Mouse (Mus musculus) 416B (cell line): ENCODE results near the gene Egln2.

Source experiments
- DNase-seq: peaks from one replicate; pipeline ENCODE4 v3.0.0; 2011; ENCODE audit warnings: low read depth

Egln2 gene

GRCm38 (mm10) chr7:27166614-27167474 lies at the start of gene Egln2:
TSS of gene Egln2 (minus strand) at chr7:27166802.
- peak; percentile 98 for DNase-seq

GRCm38 (mm10) chr7:27212626-27213025 lies 46.0 kb upstream of the Egln2 start:
- DNase-seq, result no peak

GRCm38 (mm10) chr7:27203730-27204449 lies 37.3 kb upstream of the Egln2 start:
- no peak for DNase-seq

GRCm38 (mm10) chr7:27198779-27199178 lies 32.2 kb upstream of the Egln2 start:
- DNase-seq, result no peak

- DNase-seq, result no peak
Observed at GRCm38 (mm10) chr7:27198355-27198754, 31.8 kb upstream of the Egln2 start.

- no peak for DNase-seq
Observed at GRCm38 (mm10) chr7:27197634-27198033, 31.0 kb upstream of the Egln2 start.

- DNase-seq, result no peak
Observed at GRCm38 (mm10) chr7:27197136-27197535, 30.5 kb upstream of the Egln2 start.

GRCm38 (mm10) chr7:27195681-27196611 lies 29.3 kb upstream of the Egln2 start, which contains the start of the genes BC024978 and Snrpa:
TSS of gene BC024978 (plus strand) at chr7:27195781.
TSS of gene Snrpa (minus strand) at chr7:27196271.
- DNase-seq, result peak; percentile 100

- peak; percentile 29 for DNase-seq
Observed at GRCm38 (mm10) chr7:27193731-27194130, 27.1 kb upstream of the Egln2 start.

- DNase-seq, result no peak
Observed at GRCm38 (mm10) chr7:27192434-27192833, 25.8 kb upstream of the Egln2 start.

- DNase-seq, result peak; percentile 32
Observed at GRCm38 (mm10) chr7:27189271-27189931, 22.8 kb upstream of the Egln2 start.

GRCm38 (mm10) chr7:27185986-27186385 lies 19.4 kb upstream of the Egln2 start:
- no peak for DNase-seq

- peak; percentile 76 for DNase-seq
Observed at GRCm38 (mm10) chr7:27184964-27185363, 18.4 kb upstream of the Egln2 start.

GRCm38 (mm10) chr7:27182498-27182897 lies 15.9 kb upstream of the Egln2 start:
- DNase-seq, result no peak

GRCm38 (mm10) chr7:27180837-27181695 lies 14.5 kb upstream of the Egln2 start, which contains the start of the genes Gm21983 and Mia:
TSS of gene Gm21983 (minus strand) at chr7:27181086.
TSS of gene Mia (minus strand) at chr7:27181157.
- no peak for DNase-seq

- DNase-seq, result no peak
Observed at GRCm38 (mm10) chr7:27180036-27180435, 13.4 kb upstream of the Egln2 start.

GRCm38 (mm10) chr7:27179217-27179918 lies 12.8 kb upstream of the Egln2 start:
- peak; percentile 22 for DNase-seq

- peak; percentile 100 for DNase-seq
Observed at GRCm38 (mm10) chr7:27178324-27179216, 12.0 kb upstream of the Egln2 start, which contains the start of gene Rab4b. TSS of gene Rab4b (minus strand) at chr7:27178896.
